Comparison of ENCODE assay signal across 47 mouse cellular contexts in genomic region chr17:28548550-28548949, GRCm38 (mm10). TPM values are rescaled to one million over a fixed set of nuclear protein-coding genes. Genes with fewer than 3 reads are reported as not detected.
"Had no signal": no experiment of that assay in that cellular context is flagged by ENCODE, and none has a peak within 500 bp of the region (broad histone marks: within the 10 kb centered on the region; RNA-seq: fewer than 3 reads in every experiment).

No protein-coding gene starts in this region.

- ATAC-seq: liver, embryonic 12.5 days; liver, postnatal 0 days; lung, postnatal 0 days; midbrain, embryonic 13.5 days; midbrain, embryonic 15.5 days; midbrain, embryonic 16.5 days had no signal

- H3K4me2 ChIP-seq: limb, embryonic 12.5 days; limb, embryonic 13.5 days; limb, embryonic 15.5 days; liver, embryonic 11.5 days; liver, embryonic 12.5 days; liver, embryonic 13.5 days; liver, embryonic 15.5 days; lung, embryonic 14.5 days; lung, embryonic 15.5 days; midbrain, embryonic 11.5 days; midbrain, embryonic 12.5 days; midbrain, embryonic 13.5 days; midbrain, embryonic 15.5 days had no signal

- H3K27ac ChIP-seq: left cerebral cortex, adult 2 months; limb, embryonic 10.5 days; limb, embryonic 12.5 days; limb, embryonic 13.5 days; limb, embryonic 15.5 days; liver, embryonic 12.5 days; liver, embryonic 13.5 days; liver, embryonic 14.5 days; liver, embryonic 15.5 days; lung, embryonic 15.5 days; macrophage; midbrain, embryonic 10.5 days; midbrain, embryonic 12.5 days; midbrain, embryonic 13.5 days; midbrain, embryonic 15.5 days had no signal

- H3K36me3 ChIP-seq: limb, embryonic 10.5 days; limb, embryonic 12.5 days; limb, embryonic 13.5 days; limb, embryonic 15.5 days; liver, embryonic 12.5 days; liver, embryonic 13.5 days; liver, embryonic 15.5 days; lung, embryonic 15.5 days; midbrain, embryonic 10.5 days; midbrain, embryonic 12.5 days; midbrain, embryonic 13.5 days; midbrain, embryonic 15.5 days had no signal

- H3K9me3 ChIP-seq: limb, embryonic 10.5 days; limb, embryonic 12.5 days; limb, embryonic 15.5 days; liver, embryonic 12.5 days; liver, embryonic 13.5 days; liver, embryonic 15.5 days; lung, embryonic 15.5 days; midbrain, embryonic 10.5 days; midbrain, embryonic 12.5 days; midbrain, embryonic 13.5 days; midbrain, embryonic 15.5 days had no signal

- DNase-seq: left cerebral cortex, postnatal 4 days; liver; liver, embryonic 13.5 days; liver, postnatal 0 days; lung, adult 18-20 months; lung, adult 2 months; lung, embryonic 14.5 days; lung, postnatal 10 days; lung, postnatal 14 days; lung, postnatal 36 days; lung, postnatal 4 days; midbrain, embryonic 14.5 days had no signal

- H3K27me3 ChIP-seq: limb, embryonic 13.5 days; limb, embryonic 15.5 days; liver, embryonic 15.5 days; lung, embryonic 15.5 days; midbrain, embryonic 12.5 days; midbrain, embryonic 15.5 days had no signal

- H3K4me1 ChIP-seq: liver, embryonic 12.5 days; liver, embryonic 15.5 days had no signal

- H3K4me3 ChIP-seq: left cerebral cortex, adult 2 months; limb, embryonic 10.5 days; limb, embryonic 12.5 days; limb, embryonic 13.5 days; limb, embryonic 15.5 days; liver, embryonic 12.5 days; liver, embryonic 13.5 days; liver, embryonic 15.5 days; lung, embryonic 15.5 days; megakaryocyte, embryonic 14.5 days; midbrain, embryonic 10.5 days; midbrain, embryonic 12.5 days; midbrain, embryonic 13.5 days; midbrain, embryonic 15.5 days had no signal

- H3K9ac ChIP-seq: limb, embryonic 12.5 days; limb, embryonic 13.5 days; limb, embryonic 15.5 days; liver, embryonic 12.5 days; liver, embryonic 13.5 days; liver, embryonic 14.5 days; liver, embryonic 15.5 days; liver, postnatal 0 days; lung, embryonic 14.5 days; lung, embryonic 15.5 days; midbrain, embryonic 12.5 days; midbrain, embryonic 13.5 days; midbrain, embryonic 15.5 days had no signal

RNA-seq across cellular contexts. Expression of gene Clpsl2, which starts 0.7 kb away (rescaled TPM):
- total RNA-seq: left cerebral cortex, adult 2 months; left cerebral cortex, adult 8-10 months; left cerebral cortex, postnatal 10 days; left cerebral cortex, postnatal 14 days; left cerebral cortex, postnatal 25 days; left cerebral cortex, postnatal 36 days; left cerebral cortex, postnatal 4 days; liver, adult 2 months; megakaryocyte progenitor cell, adult 5-6 weeks; megakaryocyte, adult 5-6 weeks; megakaryocyte-erythroid progenitor cell, adult 5-6 weeks; midbrain, postnatal 0 days; monocyte, adult 5-6 weeks had no signal
- polyA plus RNA-seq: limb, embryonic 10.5 days; limb, embryonic 11.5 days; limb, embryonic 12.5 days; limb, embryonic 13.5 days; limb, embryonic 14.5 days; limb, embryonic 15.5 days; liver, adult 2 months; liver, embryonic 11.5 days; liver, embryonic 12.5 days; liver, embryonic 13.5 days; liver, embryonic 14.5 days; liver, embryonic 15.5 days; liver, embryonic 16.5 days; liver, postnatal 0 days; lung, adult 2 months; lung, embryonic 14.5 days; lung, embryonic 15.5 days; lung, embryonic 16.5 days; lung, postnatal 0 days; macrophage; midbrain, embryonic 10.5 days; midbrain, embryonic 11.5 days; midbrain, embryonic 12.5 days; midbrain, embryonic 13.5 days; midbrain, embryonic 14.5 days; midbrain, embryonic 15.5 days; midbrain, embryonic 16.5 days; midbrain, postnatal 0 days; neural tube, embryonic 11.5 days had no signal

RNA-seq across cellular contexts. Expression of gene Clps, which starts 12.0 kb away (rescaled TPM):
- total RNA-seq: left cerebral cortex, adult 2 months; left cerebral cortex, adult 8-10 months; left cerebral cortex, postnatal 10 days; left cerebral cortex, postnatal 14 days; left cerebral cortex, postnatal 25 days; left cerebral cortex, postnatal 36 days; left cerebral cortex, postnatal 4 days; megakaryocyte progenitor cell, adult 5-6 weeks; megakaryocyte, adult 5-6 weeks; megakaryocyte-erythroid progenitor cell, adult 5-6 weeks; midbrain, postnatal 0 days; monocyte, adult 5-6 weeks had no signal
- polyA plus RNA-seq: limb, embryonic 10.5 days; limb, embryonic 11.5 days; limb, embryonic 12.5 days; macrophage; midbrain, embryonic 10.5 days; midbrain, embryonic 11.5 days; midbrain, embryonic 12.5 days; midbrain, embryonic 14.5 days; midbrain, embryonic 16.5 days; midbrain, postnatal 0 days; neural tube, embryonic 11.5 days had no signal

RNA-seq across cellular contexts. Expression of gene Armc12, which starts 17.9 kb away (rescaled TPM):
- total RNA-seq: left cerebral cortex, adult 2 months; left cerebral cortex, adult 8-10 months; left cerebral cortex, postnatal 10 days; left cerebral cortex, postnatal 14 days; left cerebral cortex, postnatal 25 days; left cerebral cortex, postnatal 36 days; left cerebral cortex, postnatal 4 days; liver, adult 2 months; megakaryocyte progenitor cell, adult 5-6 weeks; megakaryocyte, adult 5-6 weeks; megakaryocyte-erythroid progenitor cell, adult 5-6 weeks; midbrain, postnatal 0 days had no signal
- polyA plus RNA-seq: limb, embryonic 10.5 days; limb, embryonic 11.5 days; limb, embryonic 12.5 days; limb, embryonic 13.5 days; limb, embryonic 15.5 days; liver, adult 2 months; liver, embryonic 11.5 days; liver, embryonic 12.5 days; liver, embryonic 13.5 days; liver, embryonic 15.5 days; liver, embryonic 16.5 days; liver, postnatal 0 days; lung, adult 2 months; lung, embryonic 14.5 days; lung, embryonic 15.5 days; lung, embryonic 16.5 days; lung, postnatal 0 days; macrophage; midbrain, embryonic 10.5 days; midbrain, embryonic 11.5 days; midbrain, embryonic 12.5 days; midbrain, embryonic 13.5 days; midbrain, embryonic 14.5 days; midbrain, embryonic 15.5 days; midbrain, embryonic 16.5 days; midbrain, postnatal 0 days; neural tube, embryonic 11.5 days had no signal

RNA-seq across cellular contexts. Expression of gene Lhfpl5, which starts 26.9 kb away (rescaled TPM):
- total RNA-seq: liver, adult 2 months; megakaryocyte progenitor cell, adult 5-6 weeks; megakaryocyte, adult 5-6 weeks; megakaryocyte-erythroid progenitor cell, adult 5-6 weeks; monocyte, adult 5-6 weeks had no signal
- polyA plus RNA-seq: liver, adult 2 months; liver, embryonic 13.5 days; liver, embryonic 14.5 days; liver, postnatal 0 days; lung, adult 2 months; macrophage had no signal
